Mouse (Mus musculus): ENCODE data around the gene Racgap1. TPM values are rescaled to one million over a fixed set of nuclear protein-coding genes. Genes with fewer than 3 reads are reported as not detected.

Gene Racgap1
- polyA plus RNA-seq, 1 experiment from 2014 or later: 75.7 TPM

DNA sequence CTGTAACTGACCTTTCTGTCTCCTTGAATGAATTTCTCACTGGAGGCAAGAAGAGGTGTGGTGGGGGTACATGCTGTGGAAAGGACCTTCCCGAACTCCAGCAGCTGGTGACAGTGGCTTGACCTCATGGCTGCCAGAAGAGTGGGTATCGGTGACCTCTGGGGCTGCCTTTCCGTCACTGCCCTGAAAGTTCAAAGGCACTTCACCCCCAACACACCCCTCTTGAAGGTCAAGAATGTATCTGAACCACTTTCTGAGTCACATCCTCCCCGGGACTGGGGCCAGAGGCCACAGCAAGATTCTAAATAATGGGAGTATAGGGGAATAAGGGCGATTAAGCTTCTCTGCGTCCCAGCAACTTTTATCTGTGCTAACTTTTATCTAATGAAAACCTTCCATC is 65.7 kb downstream of the Racgap1 start:
- ATAC-seq (ENCODE audit: low read depth) (no peak), DNase-seq (ENCODE audit: low spot score) (no peak)
- Histone ChIP-seq H3K27me3 (replicated peaks; ENCODE audit: control insufficient read depth, insufficient read depth, low read length) (peaks cover 95% of the 10 kb centered on the region), H3K4me1 (ENCODE audit: control insufficient read depth, insufficient read depth, low read length) (peaks cover 16% of the 10 kb centered on the region), H3K4me2 (ENCODE audit: low read depth, low read length) (no peak overlapping the region), H3K36me3 (ENCODE audit: control insufficient read depth, insufficient read depth, low read length) (no peaks in the 10 kb centered on the region), H3K9me3 (ENCODE audit: control insufficient read depth, low read length) (no peaks in the 10 kb centered on the region), H3K27ac (replicated peaks; ENCODE audit: low read depth, low read length) (no peak overlapping the region), H3K9ac (ENCODE audit: low read depth, low read length) (no peak overlapping the region), H3K4me3 (ENCODE audit: low read depth, low read length) (no peak overlapping the region)
- WGBS: 59% methylated on average over 6 of the region's 6 CpGs

DNA sequence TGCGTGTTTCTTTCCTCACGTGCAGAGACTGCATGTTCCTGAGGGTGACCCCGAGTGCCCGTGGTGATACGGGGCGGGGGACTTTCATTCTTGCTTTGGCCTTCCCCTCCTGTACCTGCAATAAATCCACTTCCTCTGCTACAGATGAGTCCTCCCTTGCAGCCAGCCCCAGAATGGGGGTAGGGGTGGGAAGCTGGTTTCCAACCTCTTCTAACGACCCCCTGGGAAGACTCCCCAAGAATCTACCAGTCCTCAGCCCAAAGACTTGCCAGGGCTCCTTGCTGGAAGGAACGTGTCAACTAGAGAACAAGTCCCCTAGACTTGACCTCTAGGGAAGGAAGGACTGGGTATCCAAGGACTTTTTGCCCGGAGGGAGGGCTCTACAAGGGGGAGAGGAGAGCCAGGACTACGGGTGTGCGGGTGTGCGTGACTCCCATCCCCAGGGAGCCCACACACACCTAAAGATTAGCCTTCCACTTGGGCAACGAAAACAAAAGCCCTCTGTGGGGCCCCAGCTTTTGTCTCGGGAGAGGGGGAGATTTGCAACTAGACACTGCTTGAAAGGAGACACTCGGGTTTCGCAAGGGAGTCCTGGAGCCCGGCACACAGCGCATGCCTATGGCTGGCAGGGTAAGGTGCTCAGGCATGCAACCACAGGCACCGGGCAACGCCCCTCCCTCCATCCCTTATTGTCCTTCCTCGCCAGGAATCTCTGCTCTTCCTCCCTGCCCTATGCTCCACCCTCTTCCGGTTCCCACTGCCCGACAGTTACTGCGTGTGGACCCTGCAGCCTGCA is 66.9 kb downstream of the Racgap1 start:
- Histone ChIP-seq H3K4me2 (ENCODE audit: low read depth, low read length) (peak overlapping the region; percentile 53), H3K27ac (replicated peaks; ENCODE audit: low read depth, low read length) (no peak overlapping the region), H3K36me3 (ENCODE audit: control insufficient read depth, insufficient read depth, low read length) (no peaks in the 10 kb centered on the region), H3K27me3 (replicated peaks; ENCODE audit: control insufficient read depth, insufficient read depth, low read length) (peaks cover 95% of the 10 kb centered on the region), H3K4me3 (ENCODE audit: low read depth, low read length) (peak overlapping the region; percentile 31), H3K9ac (ENCODE audit: low read depth, low read length) (no peak overlapping the region; the same call in 1 of the 2 replicates), H3K4me1 (ENCODE audit: control insufficient read depth, insufficient read depth, low read length) (peaks cover 12% of the 10 kb centered on the region), H3K9me3 (ENCODE audit: control insufficient read depth, low read length) (no peaks in the 10 kb centered on the region)
- WGBS: 3% methylated on average over 24 of the region's 24 CpGs
- ATAC-seq (ENCODE audit: low read depth) (peak; percentile 91), DNase-seq (ENCODE audit: low spot score) (peak; percentile 84)

DNA sequence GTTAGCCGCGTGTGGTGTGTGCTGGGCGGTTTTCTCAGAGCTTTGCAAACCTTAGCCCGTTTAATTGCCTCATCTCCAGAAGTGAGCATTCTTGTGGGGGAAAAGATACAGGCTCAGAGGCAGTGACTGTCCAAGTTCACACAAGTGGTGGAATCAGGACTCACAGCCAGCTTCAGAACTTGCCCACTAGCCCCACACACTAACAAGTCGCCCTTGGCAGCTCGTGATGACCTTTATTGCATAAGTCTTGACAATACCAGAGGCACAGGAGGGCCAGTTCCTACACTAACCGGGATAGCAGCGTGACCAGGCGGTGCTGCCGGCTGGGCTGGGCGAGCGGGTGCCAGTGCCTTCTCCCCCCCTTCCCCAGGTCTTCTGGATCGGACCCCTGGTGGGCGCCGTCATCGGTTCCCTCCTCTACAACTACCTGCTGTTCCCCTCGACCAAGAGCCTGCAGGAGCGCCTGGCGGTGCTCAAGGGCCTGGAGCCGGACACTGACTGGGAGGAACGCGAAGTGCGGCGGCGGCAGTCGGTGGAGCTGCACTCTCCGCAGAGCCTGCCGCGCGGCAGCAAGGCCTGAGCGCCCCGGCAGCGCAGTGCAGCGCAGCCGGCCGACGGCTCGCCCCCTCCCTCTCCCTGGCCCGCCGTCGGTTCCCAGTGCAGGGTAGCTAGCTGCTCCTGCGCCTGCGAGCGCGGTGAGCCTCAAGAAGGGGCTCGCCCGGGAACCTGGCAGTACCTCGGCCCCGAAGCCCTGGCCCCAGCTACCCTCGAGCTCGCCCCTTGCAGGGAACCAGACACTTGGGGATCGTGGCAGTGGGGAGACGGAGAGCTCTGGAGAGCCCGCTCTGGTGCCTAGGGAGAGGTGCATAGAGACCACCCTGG is 67.8 kb downstream of the Racgap1 start:
- no peaks in the 10 kb centered on the region for H3K36me3 ChIP-seq (ENCODE audit: control insufficient read depth, insufficient read depth, low read length)
- WGBS: 3% methylated on average over 27 of the region's 54 CpGs
- H3K4me1 ChIP-seq (ENCODE audit: control insufficient read depth, insufficient read depth, low read length): peaks cover 12% of the 10 kb centered on the region
- no peaks in the 10 kb centered on the region for H3K9me3 ChIP-seq (ENCODE audit: control insufficient read depth, low read length)
- DNase-seq (ENCODE audit: low spot score): peak; percentile 47
- peak overlapping the region; percentile 53 for H3K4me2 ChIP-seq (ENCODE audit: low read depth, low read length)
- peak; percentile 31 for ATAC-seq (ENCODE audit: low read depth)
- peak overlapping the region; percentile 31 for H3K4me3 ChIP-seq (ENCODE audit: low read depth, low read length)
- peak overlapping the region; percentile 52 for H3K9ac ChIP-seq (ENCODE audit: low read depth, low read length)
- H3K27me3 ChIP-seq (replicated peaks; ENCODE audit: control insufficient read depth, insufficient read depth, low read length): peaks cover 87% of the 10 kb centered on the region
- H3K27ac ChIP-seq (replicated peaks; ENCODE audit: low read depth, low read length): no peak overlapping the region

DNA sequence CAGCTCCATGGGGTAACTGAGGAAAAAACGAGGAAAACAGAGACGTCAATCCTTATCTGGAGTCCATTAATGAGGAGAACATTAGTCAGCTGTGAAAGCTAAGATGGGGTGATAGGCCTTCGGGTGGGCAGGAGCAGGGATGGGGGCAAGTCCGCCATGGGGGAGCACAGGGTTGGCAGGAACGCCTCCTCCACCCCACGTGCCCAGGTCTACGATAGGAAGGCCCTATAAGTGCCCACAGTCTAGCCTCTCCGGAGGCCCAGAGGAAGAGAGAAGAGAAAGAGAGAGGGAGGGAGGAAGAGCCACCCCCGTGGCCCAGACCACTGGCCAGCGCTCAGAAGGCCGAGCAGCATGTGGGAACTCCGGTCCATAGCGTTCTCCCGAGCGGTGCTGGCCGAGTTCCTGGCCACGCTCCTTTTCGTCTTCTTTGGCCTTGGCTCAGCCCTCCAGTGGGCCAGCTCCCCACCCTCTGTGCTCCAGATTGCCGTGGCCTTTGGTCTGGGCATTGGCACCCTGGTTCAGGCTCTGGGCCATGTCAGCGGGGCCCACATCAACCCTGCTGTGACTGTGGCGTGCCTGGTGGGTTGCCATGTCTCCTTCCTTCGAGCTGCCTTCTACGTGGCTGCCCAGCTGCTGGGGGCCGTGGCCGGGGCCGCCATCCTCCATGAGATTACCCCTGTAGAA is 72.5 kb downstream of the Racgap1 start, which contains the start of gene Aqp2:
Gene Aqp2, plus strand, starts transcription at position 254 of the 684 bp plus-strand sequence.
- 81% methylated on average over 26 of the region's 26 CpGs for WGBS
- H3K4me1 ChIP-seq (ENCODE audit: control insufficient read depth, insufficient read depth, low read length): peaks cover 3% of the 10 kb centered on the region; the same call in 1 of the 2 replicates
- no peak within 1 kb of the TSS for H3K9ac ChIP-seq (ENCODE audit: low read depth, low read length)
- no peak for ATAC-seq (ENCODE audit: low read depth)
- no peak for DNase-seq (ENCODE audit: low spot score)
- H3K4me3 ChIP-seq (ENCODE audit: low read depth, low read length): no peak within 1 kb of the TSS
- no peak within 1 kb of the TSS for H3K27ac ChIP-seq (replicated peaks; ENCODE audit: low read depth, low read length)
- peaks cover 40% of the 10 kb centered on the region for H3K27me3 ChIP-seq (replicated peaks; ENCODE audit: control insufficient read depth, insufficient read depth, low read length)
- H3K36me3 ChIP-seq (ENCODE audit: control insufficient read depth, insufficient read depth, low read length): no peaks in the 10 kb centered on the region
- no peak within 1 kb of the TSS for H3K4me2 ChIP-seq (ENCODE audit: low read depth, low read length)
- H3K9me3 ChIP-seq (ENCODE audit: control insufficient read depth, low read length): no peaks in the 10 kb centered on the region

Other genes starting within 250 kb of the Racgap1 start
- 12.5 and 13.1 TPM in 2 replicates for gene Nckap5l, start 193.9 kb downstream of the Racgap1 start, polyA plus RNA-seq (2014; fragmentation: Nextera tagmentation; extraction: Ambion mirVana)
- gene Bcdin3d, start 176.9 kb downstream of the Racgap1 start, polyA plus RNA-seq (2014; fragmentation: Nextera tagmentation; extraction: Ambion mirVana): 10.8 and 12.9 TPM in 2 replicates
- 1.1 and 1.5 TPM in 2 replicates for gene Faim2, start 123.5 kb downstream of the Racgap1 start, polyA plus RNA-seq (2014; fragmentation: Nextera tagmentation; extraction: Ambion mirVana)
- 0.11 TPM in 1 of 2 replicates, not detected in the other for gene Aqp2, start 72.6 kb downstream of the Racgap1 start, polyA plus RNA-seq (2014; fragmentation: Nextera tagmentation; extraction: Ambion mirVana)
- gene Aqp5, start 60.9 kb downstream of the Racgap1 start, polyA plus RNA-seq (2014; fragmentation: Nextera tagmentation; extraction: Ambion mirVana): 1.8 and 2.9 TPM in 2 replicates
- gene Aqp6, start 50.3 kb downstream of the Racgap1 start, polyA plus RNA-seq (2014; fragmentation: Nextera tagmentation; extraction: Ambion mirVana): not detected in 2 replicates
- gene Asic1, start 18.7 kb upstream of the Racgap1 start, polyA plus RNA-seq (2014; fragmentation: Nextera tagmentation; extraction: Ambion mirVana): 4.1 and 4.6 TPM in 2 replicates
- gene Smarcd1, start 50.5 kb upstream of the Racgap1 start, polyA plus RNA-seq (2014; fragmentation: Nextera tagmentation; extraction: Ambion mirVana): 27.9 and 35.6 TPM in 2 replicates
- gene Gm17349, start 53.8 kb upstream of the Racgap1 start, polyA plus RNA-seq (2014; fragmentation: Nextera tagmentation; extraction: Ambion mirVana): not detected in 2 replicates
- gene Gpd1, start 65.9 kb upstream of the Racgap1 start, polyA plus RNA-seq (2014; fragmentation: Nextera tagmentation; extraction: Ambion mirVana): 2.0 and 7.3 TPM in 2 replicates
- 176 and 180 TPM in 2 replicates for gene Cox14, start 74.0 kb upstream of the Racgap1 start, polyA plus RNA-seq (2014; fragmentation: Nextera tagmentation; extraction: Ambion mirVana)
- gene Cers5, start 121.2 kb upstream of the Racgap1 start, polyA plus RNA-seq (2014; fragmentation: Nextera tagmentation; extraction: Ambion mirVana): 70.3 and 81.1 TPM in 2 replicates
- gene Lima1, start 223.8 kb upstream of the Racgap1 start, polyA plus RNA-seq (2014; fragmentation: Nextera tagmentation; extraction: Ambion mirVana): 66.6 and 72.6 TPM in 2 replicates

Measured in embryonic facial prominence, embryonic 14.5 days (tissue).